Mouse (Mus musculus) E14TG2a.4 (cell line): ENCODE results near the gene Me3.

Source experiments
- H3K27me3 ChIP-seq: 2 replicates; pipeline ENCODE4 v1.6.1; 2014; ENCODE audit warnings: low read length, control low read depth; ENCODE audit not compliant: insufficient read depth
- H3K36me3 ChIP-seq: 2 replicates; pipeline ENCODE4 v1.6.1; 2014; ENCODE audit warnings: low read length, control low read depth; ENCODE audit not compliant: insufficient read depth
- H3K4me1 ChIP-seq: replicated peaks from 2 replicates; pipeline ENCODE4 v1.6.1; 2014; ENCODE audit warnings: low read depth, low read length, control low read depth
- H3K4me3 ChIP-seq: replicated peaks from 2 replicates; pipeline ENCODE4 v1.5.1; 2014; ENCODE audit warnings: mild to moderate bottlenecking, low read length
- H3K9me3 ChIP-seq: 2 replicates; pipeline ENCODE4 v1.6.1; 2014; ENCODE audit warnings: low read length, control low read depth
- CTCF ChIP-seq: conservative IDR thresholded peaks from 2 replicates; pipeline ENCODE4 v1.5.1; 2014; ENCODE audit warnings: low read length
- NANOG ChIP-seq: IDR thresholded peaks from 2 replicates; pipeline ENCODE4 v1.6.1; 2014; ENCODE audit warnings: borderline replicate concordance, low read length, mixed read lengths
- POU5F1 ChIP-seq: IDR thresholded peaks from 2 replicates; pipeline ENCODE4 v1.6.1; 2014; ENCODE audit warnings: low read length, borderline replicate concordance

The Me3 gene

DNA sequence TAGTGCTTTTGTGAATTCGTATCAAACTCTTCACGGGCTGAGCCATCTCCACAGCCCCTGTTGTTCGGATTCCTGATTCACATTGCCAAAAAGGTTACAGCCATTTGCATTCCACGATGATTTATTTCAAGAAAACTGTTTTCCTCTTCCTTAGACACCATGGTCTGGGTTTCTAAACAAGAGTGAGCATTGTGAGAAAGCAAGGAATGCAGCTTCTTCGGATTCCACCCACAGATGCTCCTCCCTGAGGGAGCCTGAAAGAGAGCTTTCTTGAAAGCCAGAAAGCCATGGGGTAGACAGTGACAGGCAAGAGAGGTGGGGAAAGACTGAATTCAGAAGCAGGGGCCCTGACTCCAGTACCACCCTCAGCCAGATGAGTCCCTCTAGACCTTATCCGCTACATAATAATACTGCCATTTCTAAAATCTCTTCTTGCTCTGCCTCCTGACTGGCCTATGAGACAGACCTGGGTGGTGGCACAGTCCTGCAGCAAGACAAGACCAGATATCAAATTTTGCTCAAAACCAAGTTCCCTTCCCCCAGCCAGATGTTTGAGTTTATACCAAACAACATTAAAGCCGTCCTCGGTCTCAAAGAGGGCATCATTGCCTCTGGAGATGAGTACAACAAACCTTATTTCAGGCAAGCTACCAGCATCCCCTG lies 166.3 kb downstream of the Me3 start:
- Histone ChIP-seq H3K9me3 (peaks cover 8% of the 10 kb centered on the region), H3K4me3 (no peak overlapping the region), H3K27me3 (no peaks in the 10 kb centered on the region), H3K4me1 (peaks cover 4% of the 10 kb centered on the region; the same call in 1 of the 2 replicates), H3K36me3 (no peaks in the 10 kb centered on the region)
- TF ChIP-seq NANOG (no peak), CTCF (no peak), POU5F1 (no peak)

DNA sequence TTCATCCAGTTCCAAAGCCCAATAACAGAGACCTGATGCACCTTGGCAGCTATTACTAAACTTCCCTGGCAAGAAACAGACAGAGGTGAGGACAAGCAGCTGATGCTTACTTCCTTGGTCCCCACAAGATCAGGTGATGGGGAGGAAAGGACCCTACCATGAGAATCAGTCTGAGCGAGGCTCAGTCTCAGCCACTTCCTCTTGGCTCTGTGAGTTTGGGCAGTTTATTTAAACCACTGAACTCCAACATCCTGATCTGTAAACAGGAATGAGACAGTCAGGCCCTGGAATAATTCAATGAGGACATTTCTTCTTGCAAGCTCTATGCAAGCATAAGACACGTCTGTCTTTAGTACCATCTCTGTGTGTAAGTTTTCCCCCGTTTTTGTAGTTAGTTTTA lies 170.3 kb downstream of the Me3 start:
- Histone ChIP-seq H3K36me3 (no peaks in the 10 kb centered on the region), H3K9me3 (no peaks in the 10 kb centered on the region), H3K4me1 (no peaks in the 10 kb centered on the region; the same call in 1 of the 2 replicates), H3K4me3 (no peak overlapping the region), H3K27me3 (no peaks in the 10 kb centered on the region)
- no peak for TF ChIP-seq CTCF
- no peak for TF ChIP-seq POU5F1
- TF ChIP-seq NANOG: no peak

DNA sequence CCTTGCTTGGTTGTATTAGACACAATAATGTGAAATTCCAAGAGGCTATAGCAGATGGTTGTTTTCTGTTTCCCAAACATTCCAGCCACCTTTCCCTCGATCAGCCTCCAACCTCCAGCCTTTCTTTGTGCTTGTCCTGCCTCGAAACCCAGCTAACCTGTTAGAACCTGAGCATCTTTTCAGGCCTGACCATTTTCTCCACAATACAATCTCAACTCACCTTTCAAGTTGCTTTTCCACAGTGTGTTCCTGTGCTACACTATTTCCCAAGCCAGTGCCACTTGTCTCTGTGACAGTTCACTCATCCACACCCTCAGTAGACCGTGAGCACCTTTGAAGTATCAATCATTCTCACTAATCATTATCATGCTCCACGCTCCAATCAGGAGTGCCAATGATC lies 171.8 kb downstream of the Me3 start:
- Histone ChIP-seq H3K4me3 (no peak overlapping the region), H3K9me3 (peaks cover 6% of the 10 kb centered on the region; the same call in 1 of the 2 replicates), H3K36me3 (no peaks in the 10 kb centered on the region), H3K4me1 (no peaks in the 10 kb centered on the region), H3K27me3 (no peaks in the 10 kb centered on the region)
- TF ChIP-seq NANOG (no peak), POU5F1 (no peak), CTCF (no peak)

DNA sequence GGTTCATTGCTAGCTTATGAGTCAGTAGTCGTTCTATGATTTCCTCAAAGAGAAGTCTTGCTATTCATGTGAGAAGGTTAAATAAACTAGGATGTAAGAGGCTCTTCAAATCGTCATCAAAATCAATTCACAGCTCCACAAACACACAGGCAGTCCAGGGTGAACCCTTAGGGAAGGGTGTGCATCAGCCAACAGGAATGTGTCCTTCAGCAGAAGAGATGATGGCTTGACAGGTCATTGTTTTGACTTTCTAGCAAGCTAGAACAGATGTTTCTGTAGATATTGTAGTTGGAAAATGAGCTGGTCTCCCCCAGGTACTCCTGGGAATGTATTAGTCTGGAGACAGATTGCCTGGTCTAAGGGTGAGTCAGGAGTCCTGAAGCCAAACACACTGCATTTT lies 177.2 kb downstream of the Me3 start:
- no peaks in the 10 kb centered on the region for H3K4me1 ChIP-seq
- H3K27me3 ChIP-seq: no peaks in the 10 kb centered on the region
- H3K9me3 ChIP-seq: peaks cover 10% of the 10 kb centered on the region
- H3K4me3 ChIP-seq: no peak overlapping the region
- TF ChIP-seq POU5F1 (no peak), NANOG (no peak), CTCF (no peak)
- H3K36me3 ChIP-seq: no peaks in the 10 kb centered on the region

DNA sequence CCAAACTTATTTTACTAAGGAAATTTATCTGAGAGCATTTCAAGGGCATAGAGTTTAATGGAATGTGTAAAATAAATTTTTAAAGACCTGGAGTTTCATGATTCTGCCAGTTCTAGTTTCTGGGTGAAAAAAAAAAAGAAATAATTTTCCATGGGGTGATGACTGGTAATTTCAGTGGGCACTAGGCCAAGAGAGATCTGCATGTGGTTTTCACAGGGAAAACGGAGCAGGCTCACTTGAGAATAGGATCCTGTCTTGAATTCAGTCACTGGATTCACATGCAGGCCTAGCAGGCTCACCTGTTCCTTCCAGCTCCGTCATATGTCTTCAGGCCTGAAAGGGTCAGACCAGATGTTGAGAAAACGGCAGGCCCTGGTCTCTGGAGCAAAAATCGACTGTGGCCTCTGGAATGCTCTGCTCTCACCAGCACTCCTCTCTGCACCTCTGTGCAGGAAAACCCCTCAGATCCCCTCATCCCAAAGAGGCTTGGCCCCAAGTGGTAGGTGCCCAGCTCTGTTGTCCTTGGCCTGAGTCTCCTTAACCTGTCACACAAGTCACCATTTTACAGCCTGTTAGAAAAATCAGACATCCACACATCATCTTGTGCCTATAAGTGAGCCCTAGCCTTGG lies 196.4 kb downstream of the Me3 start:
- Histone ChIP-seq H3K27me3 (no peaks in the 10 kb centered on the region), H3K36me3 (no peaks in the 10 kb centered on the region), H3K9me3 (peaks cover 41% of the 10 kb centered on the region), H3K4me1 (no peaks in the 10 kb centered on the region), H3K4me3 (no peak overlapping the region)
- TF ChIP-seq CTCF (no peak), POU5F1 (no peak), NANOG (no peak)

DNA sequence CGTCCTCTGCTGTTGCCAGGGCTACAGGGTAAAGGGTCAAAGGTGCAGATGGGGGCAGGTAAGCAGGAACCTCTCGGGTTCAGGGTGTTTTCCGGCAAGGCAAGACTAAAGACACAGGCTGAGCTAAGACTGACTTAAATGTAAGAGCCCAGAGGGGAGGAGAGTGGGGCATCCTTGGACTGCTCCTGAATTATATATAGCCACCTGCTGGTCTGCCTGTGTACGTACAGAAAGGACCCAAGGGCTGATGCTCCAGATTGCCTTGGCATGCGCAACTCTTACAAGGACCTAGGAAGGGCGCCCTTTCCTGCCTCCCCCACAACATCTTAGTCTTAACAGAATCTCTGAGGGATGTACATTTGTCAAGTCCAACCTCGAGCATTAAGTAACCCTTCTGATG lies 197.0 kb downstream of the Me3 start:
- Histone ChIP-seq H3K27me3 (no peaks in the 10 kb centered on the region), H3K4me3 (no peak overlapping the region), H3K4me1 (no peaks in the 10 kb centered on the region), H3K36me3 (no peaks in the 10 kb centered on the region), H3K9me3 (peaks cover 41% of the 10 kb centered on the region)
- TF ChIP-seq NANOG (no peak), POU5F1 (no peak), CTCF (no peak)

DNA sequence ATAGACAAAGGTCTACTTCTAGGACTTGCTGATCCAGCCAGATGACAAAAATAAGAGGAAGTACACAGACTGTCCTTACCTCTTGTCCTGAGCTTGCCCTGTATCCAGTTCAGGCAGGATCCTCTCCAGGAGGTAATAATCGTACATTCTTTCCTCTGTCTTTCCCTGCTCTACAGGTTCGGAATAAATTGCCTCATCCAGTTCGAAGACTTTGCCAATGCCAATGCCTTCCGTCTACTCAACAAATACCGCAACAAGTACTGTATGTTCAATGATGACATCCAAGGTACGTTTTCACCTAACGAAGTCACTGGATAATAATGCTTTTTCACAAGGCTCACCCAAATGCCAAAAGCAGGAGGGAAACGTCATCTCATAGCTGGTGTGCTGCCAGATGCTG lies 201.3 kb downstream of the Me3 start:
- Histone ChIP-seq H3K27me3 (no peaks in the 10 kb centered on the region), H3K36me3 (no peaks in the 10 kb centered on the region), H3K4me3 (no peak overlapping the region), H3K9me3 (peaks cover 14% of the 10 kb centered on the region; the same call in 1 of the 2 replicates), H3K4me1 (no peaks in the 10 kb centered on the region)
- TF ChIP-seq CTCF (no peak), NANOG (no peak), POU5F1 (no peak)

DNA sequence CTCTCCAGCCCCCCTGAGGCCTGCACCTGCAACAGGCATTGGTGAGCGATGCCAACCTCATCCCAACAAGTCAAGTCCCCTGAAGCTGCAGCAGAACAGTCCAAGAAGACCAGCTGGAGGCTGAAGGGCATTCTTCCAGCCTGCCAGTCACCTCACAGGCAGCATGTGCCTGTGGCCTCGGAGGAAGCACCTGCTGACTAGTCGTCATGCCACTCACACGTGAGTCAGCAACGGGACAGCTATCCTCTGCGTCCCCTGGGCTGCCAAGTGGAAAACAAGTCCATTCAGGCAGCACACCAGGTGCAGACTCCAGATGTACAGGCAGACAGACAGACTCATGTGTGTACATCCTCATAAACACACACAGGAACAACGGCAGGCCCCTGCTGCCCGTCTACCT lies 203.4 kb downstream of the Me3 start:
- no peaks in the 10 kb centered on the region for H3K4me1 ChIP-seq
- TF ChIP-seq POU5F1: no peak
- no peak for TF ChIP-seq CTCF
- TF ChIP-seq NANOG: no peak
- peaks cover 5% of the 10 kb centered on the region; the same call in 1 of the 2 replicates for H3K9me3 ChIP-seq
- H3K4me3 ChIP-seq: no peak overlapping the region
- H3K36me3 ChIP-seq: no peaks in the 10 kb centered on the region
- no peaks in the 10 kb centered on the region for H3K27me3 ChIP-seq
